Mouse (Mus musculus): ENCODE measurements around the gene Rxrb.

- no peak for TF ChIP-seq CTCF (IDR thresholded peaks at IDR 0.05; ENCODE audit: borderline replicate concordance, control insufficient read depth, extremely low read depth, insufficient read depth, low read length, poor library complexity)
- no peak for TF ChIP-seq POLR2A (IDR thresholded peaks at IDR 0.05; ENCODE audit: control insufficient read depth, extremely low read depth, insufficient read depth, low read length, poor library complexity)
Measured at GRCm38 (mm10) chr17:34047404-34048050, 15.9 kb downstream of the Rxrb start.

All from thymus, adult 2 months (tissue).